Mouse (Mus musculus) spleen, adult 2 months (tissue): ENCODE measurements around the gene A530016L24Rik.

ENCODE experiments used
- CTCF ChIP-seq: fragments of 200-500 bp; IDR thresholded peaks from 2 replicates; pipeline ENCODE4 v1.5.1; 2011; ENCODE audit warnings: mild to moderate bottlenecking, inconsistent platforms; ENCODE audit not compliant: insufficient read depth, insufficient read length, insufficient replicate concordance; ENCODE audit errors: extremely low read depth
- POLR2A ChIP-seq: fragments of 200-500 bp; IDR thresholded peaks from 2 replicates; pipeline ENCODE4 v1.6.1; 2011; ENCODE audit warnings: low read depth, low read length, inconsistent platforms

- TF ChIP-seq POLR2A (no peak), CTCF (no peak)
Observed at GRCm38 (mm10) chr12:112506267-112506666, 17.0 kb downstream of the A530016L24Rik start.
